In the genomic region with DNA sequence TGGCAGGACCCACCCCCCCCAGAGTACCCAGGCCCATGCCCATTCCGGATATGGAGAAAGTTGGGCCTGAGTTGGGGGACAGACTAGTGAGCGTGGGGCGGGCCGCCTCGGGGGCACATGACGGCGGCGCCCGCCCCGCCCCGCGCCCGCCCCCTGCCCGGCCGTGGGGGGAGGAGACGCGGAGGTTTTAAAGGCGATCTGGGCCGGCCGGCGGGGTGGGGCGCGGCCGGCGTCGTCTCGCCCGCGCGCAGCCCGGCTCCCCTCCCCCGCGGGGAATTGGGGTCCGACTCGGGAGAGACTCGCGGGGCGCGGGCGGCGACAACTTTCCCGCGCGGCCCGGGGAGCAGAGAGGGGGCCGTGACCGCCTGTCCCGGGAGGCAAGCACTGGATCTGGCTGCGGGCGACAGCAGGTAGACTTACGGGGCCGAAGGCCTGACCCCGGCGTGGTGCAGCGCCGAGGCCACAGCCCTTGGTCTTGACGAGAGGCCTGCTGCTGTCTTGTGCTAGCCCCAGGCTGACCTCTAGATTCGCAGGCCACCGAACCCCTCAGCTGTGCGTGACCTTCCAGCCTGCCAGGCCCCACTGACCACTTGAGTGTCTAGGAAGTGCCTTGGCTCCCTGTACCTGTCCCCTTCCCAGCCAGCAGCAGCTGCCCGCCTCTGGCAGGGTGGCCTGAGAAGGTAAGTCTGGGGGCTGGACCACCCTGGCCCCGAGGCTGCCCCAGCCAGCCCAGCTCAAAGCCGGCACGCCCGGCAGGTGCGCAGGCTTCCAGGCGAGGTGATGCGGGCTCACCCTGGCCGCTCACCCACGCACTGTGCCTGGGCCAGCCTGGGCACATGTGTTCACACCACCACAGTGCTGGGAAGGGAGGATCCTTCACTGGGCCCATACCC, we compare ENCODE assay signal across 7 mouse cellular contexts. TPM values are rescaled to one million over a fixed set of nuclear protein-coding genes. Genes with fewer than 3 reads are reported as not detected.
DNase-seq lines count a peak whose midpoint lies in the region; ATAC-seq lines count a peak whose summit lies in the region.

No protein-coding gene starts in this region.

- peak overlapping the region; percentile 73 for H3K4me3 ChIP-seq in intestine, embryonic 16.5 days (ENCODE audit: low read length)
- peak overlapping the region; percentile 66 for H3K4me3 ChIP-seq in liver, embryonic 16.5 days (ENCODE audit: low read depth, low read length)
- H3K4me3 ChIP-seq in neural tube, embryonic 13.5 days, result peak overlapping the region; percentile 44

- DNase-seq in MN1 (ENCODE audit: low spot score), result peak; percentile 80
- DNase-seq in adrenal gland, postnatal 4 days (ENCODE audit: low spot score in 2 of 2), result peak; percentile 62 to 66
- peak; percentile 80 to 82 for DNase-seq in gastrocnemius, postnatal 4 days (ENCODE audit: low spot score in 2 of 2)
- DNase-seq in urinary bladder, postnatal 25 days (ENCODE audit: low spot score), result peak; percentile 91

- peak; percentile 24 for ATAC-seq in intestine, embryonic 16.5 days
- ATAC-seq in liver, embryonic 16.5 days (ENCODE audit: low read depth), result peak; percentile 22; the same call in 1 of the 2 replicates
- ATAC-seq in neural tube, embryonic 13.5 days (ENCODE audit: low read depth), result no peak

- H3K27me3 ChIP-seq in intestine, embryonic 16.5 days (replicated peaks; ENCODE audit: control insufficient read depth, insufficient read depth, low read length), result no peaks in the 10 kb centered on the region
- H3K27me3 ChIP-seq in liver, embryonic 16.5 days (ENCODE audit: control insufficient read depth, insufficient read depth, low read depth, low read length), result peaks cover 28% of the 10 kb centered on the region
- H3K27me3 ChIP-seq in neural tube, embryonic 13.5 days, result peaks cover 22% of the 10 kb centered on the region

- H3K27ac ChIP-seq in intestine, embryonic 16.5 days (ENCODE audit: low read length), result peak overlapping the region; percentile 95
- peak overlapping the region; percentile 62 for H3K27ac ChIP-seq in liver, embryonic 16.5 days (ENCODE audit: low read length)
- H3K27ac ChIP-seq in neural tube, embryonic 13.5 days (replicated peaks), result peak overlapping the region; percentile 89

- H3K4me2 ChIP-seq in intestine, embryonic 16.5 days (ENCODE audit: low read depth, low read length), result peak overlapping the region; percentile 94
- peak overlapping the region; percentile 62 for H3K4me2 ChIP-seq in liver, embryonic 16.5 days (ENCODE audit: low read depth, low read length)
- H3K4me2 ChIP-seq in neural tube, embryonic 13.5 days, result peak overlapping the region; percentile 68

- peak overlapping the region; percentile 89 for H3K9ac ChIP-seq in intestine, embryonic 16.5 days (ENCODE audit: low read depth, low read length)
- H3K9ac ChIP-seq in liver, embryonic 16.5 days (ENCODE audit: low read depth, low read length), result peak overlapping the region; percentile 72
- H3K9ac ChIP-seq in neural tube, embryonic 13.5 days, result peak overlapping the region; percentile 65

- no peaks in the 10 kb centered on the region for H3K9me3 ChIP-seq in intestine, embryonic 16.5 days (ENCODE audit: control insufficient read depth, low read length)
- H3K9me3 ChIP-seq in liver, embryonic 16.5 days (replicated peaks; ENCODE audit: control insufficient read depth, low read length), result no peaks in the 10 kb centered on the region
- H3K9me3 ChIP-seq in neural tube, embryonic 13.5 days, result no peaks in the 10 kb centered on the region

- peaks cover 59% of the 10 kb centered on the region for H3K4me1 ChIP-seq in intestine, embryonic 16.5 days (ENCODE audit: control insufficient read depth, insufficient read depth, low read length)
- peaks cover 42% of the 10 kb centered on the region for H3K4me1 ChIP-seq in liver, embryonic 16.5 days (ENCODE audit: control insufficient read depth, low read depth, low read length)
- H3K4me1 ChIP-seq in neural tube, embryonic 13.5 days (replicated peaks), result peaks cover 73% of the 10 kb centered on the region

- WGBS in intestine, embryonic 16.5 days, result 5% methylated on average over 40 of the region's 70 CpGs
- under 1% methylated on average over 46 of the region's 70 CpGs for WGBS in liver, embryonic 16.5 days (ENCODE audit: insufficient replicate concordance)
- WGBS in neural tube, embryonic 13.5 days, result 8% methylated on average over 57 of the region's 70 CpGs

- H3K36me3 ChIP-seq in intestine, embryonic 16.5 days (ENCODE audit: control insufficient read depth, insufficient read depth, low read length), result no peaks in the 10 kb centered on the region
- H3K36me3 ChIP-seq in liver, embryonic 16.5 days (ENCODE audit: control insufficient read depth, insufficient read depth), result no peaks in the 10 kb centered on the region
- H3K36me3 ChIP-seq in neural tube, embryonic 13.5 days, result no peaks in the 10 kb centered on the region

RNA-seq across cellular contexts. Expression of a gene that starts 15.9 kb away (rescaled TPM):
- total RNA-seq in adrenal gland, postnatal 4 days (2021), result 1 to 10 TPM; 3.1 to 4.3 TPM
- total RNA-seq in gastrocnemius, postnatal 4 days (2021), result 1 to 10 TPM; 2.5 to 3.3 TPM
- polyA plus RNA-seq in intestine, embryonic 16.5 days (2015; fragmentation: Nextera tagmentation; extraction: Ambion mirVana), result 0.89 and 1.3 TPM in 2 replicates
- polyA plus RNA-seq in liver, embryonic 16.5 days (2015; fragmentation: Nextera tagmentation; extraction: Ambion mirVana), result not detected in 2 replicates
- 6.1 and 10.1 TPM in 2 replicates for polyA plus RNA-seq in neural tube, embryonic 13.5 days (2015; fragmentation: Nextera tagmentation; extraction: Ambion mirVana)

RNA-seq across cellular contexts. Expression of a gene that starts 36.0 kb away (rescaled TPM):
- total RNA-seq in adrenal gland, postnatal 4 days (2021), result 10 to 100 TPM; 35.8 to 37.6 TPM
- total RNA-seq in gastrocnemius, postnatal 4 days (2021), result 1 to 10 TPM; 9.5 to 9.8 TPM
- polyA plus RNA-seq in intestine, embryonic 16.5 days (2015; fragmentation: Nextera tagmentation; extraction: Ambion mirVana), result 7.1 and 7.7 TPM in 2 replicates
- 2.2 and 2.8 TPM in 2 replicates for polyA plus RNA-seq in liver, embryonic 16.5 days (2015; fragmentation: Nextera tagmentation; extraction: Ambion mirVana)
- 32.9 and 34.7 TPM in 2 replicates for polyA plus RNA-seq in neural tube, embryonic 13.5 days (2015; fragmentation: Nextera tagmentation; extraction: Ambion mirVana)

RNA-seq across cellular contexts. Expression of a gene that starts 48.6 kb away (rescaled TPM):
- 100 to 1,000 TPM; 184 to 189 TPM for total RNA-seq in adrenal gland, postnatal 4 days (2021)
- total RNA-seq in gastrocnemius, postnatal 4 days (2021), result 100 to 1,000 TPM; 197 to 218 TPM
- polyA plus RNA-seq in intestine, embryonic 16.5 days (2015; fragmentation: Nextera tagmentation; extraction: Ambion mirVana), result 292 and 296 TPM in 2 replicates
- 175 and 185 TPM in 2 replicates for polyA plus RNA-seq in liver, embryonic 16.5 days (2015; fragmentation: Nextera tagmentation; extraction: Ambion mirVana)
- polyA plus RNA-seq in neural tube, embryonic 13.5 days (2015; fragmentation: Nextera tagmentation; extraction: Ambion mirVana), result 255 and 273 TPM in 2 replicates

RNA-seq across cellular contexts. Expression of a gene that starts 53.1 kb away (rescaled TPM):
- 1 to 10 TPM; 1.2 TPM for total RNA-seq in adrenal gland, postnatal 4 days (2021)
- 1 to 10 TPM; 1.4 to 1.9 TPM for total RNA-seq in gastrocnemius, postnatal 4 days (2021)
- polyA plus RNA-seq in intestine, embryonic 16.5 days (2015; fragmentation: Nextera tagmentation; extraction: Ambion mirVana), result 0.61 and 0.82 TPM in 2 replicates
- 0.26 and 0.28 TPM in 2 replicates for polyA plus RNA-seq in liver, embryonic 16.5 days (2015; fragmentation: Nextera tagmentation; extraction: Ambion mirVana)
- 1.4 and 1.6 TPM in 2 replicates for polyA plus RNA-seq in neural tube, embryonic 13.5 days (2015; fragmentation: Nextera tagmentation; extraction: Ambion mirVana)

RNA-seq across cellular contexts. Expression of a gene that starts 53.2 kb away (rescaled TPM):
- total RNA-seq in adrenal gland, postnatal 4 days (2021), result 10 to 100 TPM; 30.6 to 31.7 TPM
- total RNA-seq in gastrocnemius, postnatal 4 days (2021), result 10 to 100 TPM; 18.2 to 21.8 TPM
- 25.3 and 26.0 TPM in 2 replicates for polyA plus RNA-seq in intestine, embryonic 16.5 days (2015; fragmentation: Nextera tagmentation; extraction: Ambion mirVana)
- 5.3 and 5.8 TPM in 2 replicates for polyA plus RNA-seq in liver, embryonic 16.5 days (2015; fragmentation: Nextera tagmentation; extraction: Ambion mirVana)
- 24.3 and 25.6 TPM in 2 replicates for polyA plus RNA-seq in neural tube, embryonic 13.5 days (2015; fragmentation: Nextera tagmentation; extraction: Ambion mirVana)
